Mouse (Mus musculus): ENCODE measurements around the gene Catsperd. TPM values are rescaled to one million over a fixed set of nuclear protein-coding genes. Genes with fewer than 3 reads are reported as not detected.

Gene Catsperd
- total RNA-seq, 2 experiments from 2014 or later = 0.16 TPM; not detected in 1

Other genes with a start within 250 kb of the Catsperd start
- 10 to 100 TPM; 30.8 to 38.3 TPM for gene Ptprs, start 151.7 kb upstream of the Catsperd start, total RNA-seq (2021)
- not detected for gene Znrf4, start 115.7 kb upstream of the Catsperd start, total RNA-seq (2021)
- under 1 TPM; 0.28 to 0.84 TPM for gene Gm20219, start 73.8 kb upstream of the Catsperd start, total RNA-seq (2021)
- 10 to 100 TPM; 28.5 to 30.1 TPM for gene Safb2, start 43.6 kb upstream of the Catsperd start, total RNA-seq (2021)
- 10 to 100 TPM; 39.2 to 49.7 TPM for gene Safb, start 43.3 kb upstream of the Catsperd start, total RNA-seq (2021)
- 100 to 1,000 TPM; 137 to 141 TPM for gene 2410015M20Rik, start 18.4 kb upstream of the Catsperd start, total RNA-seq (2021)
- 100 to 1,000 TPM; 632 to 662 TPM for gene Rpl36, start 14.7 kb upstream of the Catsperd start, total RNA-seq (2021)
- gene Lonp1, start 1.3 kb upstream of the Catsperd start, total RNA-seq (2021) = 10 to 100 TPM; 64.9 to 65.8 TPM
- gene Ranbp3, start 45.2 kb downstream of the Catsperd start, total RNA-seq (2021) = 10 to 100 TPM; 36.1 to 39.6 TPM
- gene Ndufa11, start 89.6 kb downstream of the Catsperd start, total RNA-seq (2021) = 100 to 1,000 TPM; 420 to 445 TPM
- 1 to 10 TPM; 2.0 to 2.1 TPM for gene Vmac, start 89.9 kb downstream of the Catsperd start, total RNA-seq (2021)
- 1 to 10 TPM; 2.6 to 3.3 TPM for gene Nrtn, start 129.4 kb downstream of the Catsperd start, total RNA-seq (2021)
- gene Dus3l, start 136.6 kb downstream of the Catsperd start, total RNA-seq (2021) = 10 to 100 TPM; 14.4 to 14.9 TPM
- under 1 TPM; 0.16 to 0.28 TPM for gene Prr22, start 142.1 kb downstream of the Catsperd start, total RNA-seq (2021)
- 1 to 10 TPM; 2.1 to 3.1 TPM for gene Rfx2, start 202.9 kb downstream of the Catsperd start, total RNA-seq (2021)
- gene Acsbg2, start 246.3 kb downstream of the Catsperd start, total RNA-seq (2021) = not detected
- not detected for gene 1700061G19Rik, start 247.3 kb downstream of the Catsperd start, total RNA-seq (2021)

Measured in gastrocnemius, adult 18-20 months (tissue).